In genomic region chr2:35345984-35346383, GRCm38 (mm10) we compare ENCODE assay signal across 21 mouse cellular contexts. TPM values are rescaled to one million over a fixed set of nuclear protein-coding genes. Genes with fewer than 3 reads are reported as not detected.
"Had no signal": no experiment of that assay in that cellular context is flagged by ENCODE, and none has a peak within 500 bp of the region (broad histone marks: within the 10 kb centered on the region; RNA-seq: fewer than 3 reads in every experiment).

No protein-coding gene starts in this region.

- H3K4me3 ChIP-seq: limb, embryonic 15.5 days; midbrain, embryonic 13.5 days; neural tube, embryonic 13.5 days had no signal

- H3K4me1 ChIP-seq: limb, embryonic 15.5 days; midbrain, embryonic 13.5 days; neural tube, embryonic 13.5 days had no signal

- H3K4me2 ChIP-seq: limb, embryonic 15.5 days; midbrain, embryonic 13.5 days; neural tube, embryonic 13.5 days had no signal

- DNase-seq: kidney, adult 11 months; kidney, adult 9 months; kidney, postnatal 36 days; layer of hippocampus, adult 9-11 months; layer of hippocampus, postnatal 36 days; lung, postnatal 4 days; retina, postnatal 1 day; right cerebral cortex, postnatal 4 days; spleen, adult 18-20 months; thymus, adult 18-20 months; thymus, postnatal 14 days had no signal

- H3K27ac ChIP-seq: kidney, postnatal 0 days; limb, embryonic 15.5 days; liver, embryonic 14.5 days; midbrain, embryonic 13.5 days; neural tube, embryonic 13.5 days had no signal

- H3K36me3 ChIP-seq: limb, embryonic 15.5 days; midbrain, embryonic 13.5 days; neural tube, embryonic 13.5 days had no signal

- H3K9me3 ChIP-seq: limb, embryonic 15.5 days; midbrain, embryonic 13.5 days; neural tube, embryonic 13.5 days had no signal

- H3K27me3 ChIP-seq: limb, embryonic 15.5 days; midbrain, embryonic 13.5 days; neural tube, embryonic 13.5 days had no signal

- H3K9ac ChIP-seq: limb, embryonic 15.5 days; liver, embryonic 14.5 days; midbrain, embryonic 13.5 days; neural tube, embryonic 13.5 days had no signal

- ATAC-seq: midbrain, embryonic 13.5 days had no signal

RNA-seq across cellular contexts. Expression of gene 4930568D16Rik, which starts 21.5 kb away (rescaled TPM):
- total RNA-seq: layer of hippocampus, adult 18-20 months; layer of hippocampus, postnatal 36 days; left cerebral cortex, adult 8-10 months; left cerebral cortex, postnatal 25 days had no signal
- polyA plus RNA-seq: kidney, postnatal 0 days; limb, embryonic 11.5 days; limb, embryonic 15.5 days; liver, embryonic 14.5 days; midbrain, embryonic 13.5 days; neural tube, embryonic 13.5 days; stomach, embryonic 14.5 days had no signal

RNA-seq across cellular contexts. Expression of gene 4930402F06Rik, which starts 51.0 kb away (rescaled TPM):
- total RNA-seq: layer of hippocampus, adult 18-20 months; layer of hippocampus, postnatal 36 days; left cerebral cortex, adult 8-10 months; left cerebral cortex, postnatal 25 days had no signal
- polyA plus RNA-seq: kidney, postnatal 0 days; limb, embryonic 11.5 days; limb, embryonic 15.5 days; liver, embryonic 14.5 days; midbrain, embryonic 13.5 days; neural tube, embryonic 13.5 days; stomach, embryonic 14.5 days had no signal
